Mouse (Mus musculus) neutrophil, adult 5-6 weeks (primary cell): ENCODE results near the gene Nt5dc2. TPM values are rescaled to one million over a fixed set of nuclear protein-coding genes. Genes with fewer than 3 reads are reported as not detected.

Experiments used
- ATAC-seq: fragments of 151-379, 151-347 bp; 2 replicates; pipeline ENCODE4 v1.8.0; 2017; ENCODE audit warnings: mild to moderate bottlenecking, moderate TSS enrichment; ENCODE audit not compliant: insufficient number of reproducible peaks, poor library complexity, low FRiP score, severe bottlenecking; ENCODE audit errors: extremely low read depth
- total RNA-seq: library from RNA; stranded (forward); fragments of 200-1000 nt; gene quantifications from 2 replicates; pipeline ENCODE4 v1.2.3, GENCODE M21; 2017

Nt5dc2 gene
- 5.2 and 5.5 TPM in 2 replicates for total RNA-seq

DNA sequence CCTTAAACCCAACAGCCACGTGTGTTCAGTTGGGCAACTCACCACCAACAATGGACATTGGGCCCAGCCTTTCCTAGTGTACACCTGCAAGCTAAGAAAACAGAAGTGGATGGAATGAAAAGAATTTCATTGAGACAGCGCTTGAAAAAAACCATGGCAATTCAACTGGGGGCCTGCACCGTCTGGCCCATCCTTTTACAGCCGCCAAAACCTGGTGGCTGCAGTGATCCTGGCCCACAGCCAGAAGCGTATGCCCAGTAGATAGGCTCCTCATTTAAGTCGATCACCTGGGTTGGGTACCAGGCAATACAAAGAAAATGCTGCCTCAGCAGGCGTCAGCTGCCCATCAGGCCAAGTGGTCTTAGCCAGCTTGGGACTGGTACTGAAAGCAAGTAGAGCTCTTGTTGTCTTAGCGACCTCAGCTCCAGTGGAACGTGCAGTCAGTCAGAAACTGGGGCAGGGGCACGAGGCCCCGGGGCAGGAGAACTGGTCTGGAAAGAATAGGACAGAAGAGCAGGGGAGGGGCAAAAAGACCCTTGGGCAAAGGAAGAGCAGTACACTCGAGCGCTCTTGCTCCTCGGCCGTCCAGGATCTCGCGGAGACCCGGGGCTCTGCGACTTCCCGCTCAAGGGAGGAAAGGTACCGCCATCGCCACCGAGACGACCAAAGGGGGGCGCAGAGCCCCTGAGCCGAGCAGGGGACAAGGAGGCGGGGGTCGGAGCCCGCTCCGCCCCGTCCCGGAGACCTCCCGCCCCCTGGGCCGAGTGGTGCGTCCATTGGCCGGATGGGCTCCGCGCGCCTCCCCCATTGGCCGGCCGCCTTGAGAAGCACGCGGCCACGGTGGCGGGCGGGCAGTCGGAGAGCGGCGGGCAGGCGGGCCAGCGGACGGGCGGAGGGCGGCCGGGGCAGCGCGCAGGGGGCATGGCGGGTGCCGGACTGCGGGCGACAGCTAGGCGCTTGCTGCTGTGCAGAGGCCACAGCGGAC, at the start of gene Nt5dc2:
Gene Nt5dc2, plus strand, starts transcription at position 818 of the 985 bp plus-strand sequence.
- ATAC-seq, result peak; percentile 33

DNA sequence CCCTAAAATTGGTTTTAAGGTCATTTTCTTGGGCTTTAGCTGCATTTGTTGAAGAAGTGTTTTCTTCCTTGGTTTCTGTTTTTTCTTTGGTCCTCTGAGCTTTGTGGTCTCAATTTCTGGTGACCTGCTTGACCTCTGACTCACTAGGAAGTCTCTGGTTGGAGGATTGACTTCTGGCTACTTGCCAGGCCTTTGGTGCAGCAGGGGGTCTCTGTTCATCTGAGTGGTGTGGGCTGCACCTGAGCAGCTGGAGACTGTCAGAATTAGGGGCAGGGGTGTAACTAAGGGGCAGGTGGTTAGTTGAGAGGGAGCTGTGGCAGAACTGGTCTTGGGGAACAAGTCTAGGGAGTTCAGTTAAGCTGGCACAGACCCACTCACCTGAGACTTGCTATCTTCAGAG, 49.7 kb upstream of the Nt5dc2 start:
- no peak for ATAC-seq

DNA sequence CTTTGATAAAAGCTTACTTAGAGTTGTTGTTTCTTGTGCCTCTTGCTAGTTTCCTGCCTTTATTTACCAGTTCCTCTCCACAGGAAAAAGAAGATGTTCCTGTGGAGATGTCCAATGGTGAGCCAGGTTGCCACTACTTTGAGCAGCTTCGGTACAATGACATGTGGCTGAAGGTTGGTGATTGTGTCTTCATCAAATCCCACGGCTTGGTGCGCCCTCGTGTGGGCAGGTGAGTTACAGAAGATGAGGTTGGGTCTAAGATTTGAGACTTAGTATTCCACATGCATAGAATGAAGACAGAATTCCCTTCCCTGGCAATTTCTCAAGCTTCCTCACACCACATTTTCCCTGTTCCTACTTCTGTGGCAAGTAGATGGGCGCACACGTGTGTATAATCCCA, 43.4 kb upstream of the Nt5dc2 start:
- no peak for ATAC-seq

DNA sequence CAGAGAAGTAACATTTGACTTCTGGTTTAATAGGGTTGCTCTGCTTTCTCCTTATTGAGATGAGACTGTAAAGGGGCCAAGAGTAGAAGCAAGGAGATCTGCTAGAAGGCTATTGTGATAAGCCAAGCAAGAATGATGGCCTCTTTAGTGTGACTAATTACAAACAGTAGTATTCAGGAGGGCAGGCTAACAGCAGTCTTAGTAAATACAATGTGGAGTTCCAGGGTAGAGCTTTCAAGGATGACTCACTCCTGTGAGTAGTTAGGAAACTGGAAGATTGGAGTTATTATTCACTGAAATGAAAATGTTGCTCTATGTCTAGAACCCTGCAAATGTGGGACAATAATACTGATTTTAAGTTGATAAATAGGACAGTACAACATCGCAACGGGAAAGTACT, 42.3 kb upstream of the Nt5dc2 start:
- no peak for ATAC-seq

GRCm38 (mm10) chr14:31089918-31090317, 40.9 kb upstream of the Nt5dc2 start:
- no peak for ATAC-seq

DNA sequence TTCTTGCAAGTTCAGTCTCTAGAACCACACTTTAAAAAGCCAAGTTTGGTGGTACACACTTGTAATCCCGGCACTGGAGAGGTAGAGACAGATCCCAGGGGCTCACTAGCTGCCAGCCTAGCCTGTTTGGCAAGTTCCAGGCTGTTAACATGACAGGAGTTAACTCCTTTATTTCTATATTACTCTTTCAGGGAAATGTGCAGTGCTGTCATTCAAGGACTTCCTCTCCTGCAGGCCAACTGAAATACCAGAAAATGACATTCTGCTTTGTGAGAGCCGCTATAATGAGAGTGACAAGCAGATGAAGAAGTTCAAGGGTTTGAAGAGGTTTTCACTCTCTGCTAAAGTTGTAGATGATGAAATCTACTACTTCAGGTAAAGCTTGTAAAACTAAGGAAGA, 25.7 kb upstream of the Nt5dc2 start:
- ATAC-seq, result no peak

- ATAC-seq, result no peak
Measured at GRCm38 (mm10) chr14:31110613-31111012, 20.2 kb upstream of the Nt5dc2 start.

DNA sequence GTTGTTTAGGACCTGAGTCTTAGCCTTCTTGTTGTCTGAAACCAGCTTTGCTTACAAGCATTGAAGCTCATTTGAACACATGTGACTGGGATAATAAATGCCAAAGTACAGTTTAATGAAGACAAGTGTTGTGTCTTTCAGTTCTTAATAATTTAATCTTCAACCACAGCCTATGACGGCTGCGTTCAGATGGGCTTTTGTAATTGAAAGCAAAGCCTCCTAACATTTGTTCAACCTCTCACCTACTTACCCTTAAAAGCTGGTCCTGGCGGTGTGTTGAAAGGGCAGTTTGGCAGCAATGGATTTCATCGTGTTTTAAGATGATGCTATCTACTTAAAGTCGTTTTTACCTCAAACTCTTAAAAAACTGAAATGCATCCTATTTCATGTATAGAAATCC, 18.7 kb upstream of the Nt5dc2 start:
- ATAC-seq, result no peak

DNA sequence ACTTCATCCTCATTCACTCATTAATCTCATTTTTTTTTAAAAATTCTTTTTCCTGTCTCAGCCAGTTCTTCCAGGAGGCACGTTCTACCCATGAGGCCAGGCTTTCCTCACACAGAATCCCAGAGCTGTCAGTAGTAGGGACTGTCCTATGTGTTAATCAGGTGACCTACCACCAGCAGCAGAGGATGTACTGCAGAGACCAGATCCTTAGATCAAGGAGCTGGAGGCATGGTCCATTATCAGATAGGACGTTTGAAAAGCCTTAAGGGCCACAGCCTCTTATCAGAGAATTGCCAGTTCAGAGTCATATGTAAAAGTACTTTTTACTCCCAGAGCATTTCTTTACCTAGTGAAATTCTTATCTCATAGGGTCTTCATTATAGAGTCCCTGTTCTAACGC, 16.8 kb upstream of the Nt5dc2 start:
- no peak for ATAC-seq

DNA sequence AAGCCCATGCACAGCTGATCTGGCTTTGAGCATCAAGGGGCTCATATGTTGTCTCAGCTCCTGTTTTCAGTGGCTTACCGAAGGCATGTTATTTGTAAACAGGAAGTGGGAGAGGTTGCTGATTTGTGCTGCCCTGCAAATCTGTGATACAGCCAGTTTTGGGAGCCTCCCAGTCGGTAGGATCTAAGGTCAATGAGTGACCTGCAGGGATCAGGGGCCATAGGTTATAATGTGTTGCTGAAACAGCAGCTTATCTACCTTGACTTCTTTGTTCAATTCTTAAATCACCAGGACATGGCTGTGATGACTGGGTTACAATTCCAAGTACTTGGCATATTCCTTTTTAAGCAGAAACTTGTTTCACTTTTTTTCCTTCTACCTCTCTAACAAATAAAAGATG, 15.3 kb upstream of the Nt5dc2 start:
- ATAC-seq, result no peak

- no peak for ATAC-seq
Measured at GRCm38 (mm10) chr14:31125106-31126075, 5.5 kb upstream of the Nt5dc2 start.

DNA sequence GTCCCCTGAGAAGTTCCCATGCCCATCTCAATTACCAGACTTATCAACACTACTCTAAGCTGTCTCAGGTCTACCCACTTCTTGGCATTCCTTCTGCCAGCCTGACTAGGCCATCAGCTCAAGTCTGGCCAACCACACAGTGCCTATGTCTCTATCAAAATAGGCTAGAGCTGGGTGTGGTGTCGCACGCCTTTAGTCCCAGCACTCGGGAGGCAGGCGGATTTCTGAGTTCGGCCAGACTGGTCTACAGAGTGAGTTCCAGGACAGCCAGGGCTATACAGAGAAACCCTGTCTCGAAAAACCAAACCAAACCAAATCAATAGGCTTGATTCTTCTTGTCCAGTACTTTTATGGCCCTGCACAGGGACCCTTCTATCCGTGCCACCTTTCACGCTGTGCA, 4.0 kb upstream of the Nt5dc2 start:
- ATAC-seq, result no peak

- no peak for ATAC-seq
Measured at GRCm38 (mm10) chr14:31128101-31128825, 2.6 kb upstream of the Nt5dc2 start.

DNA sequence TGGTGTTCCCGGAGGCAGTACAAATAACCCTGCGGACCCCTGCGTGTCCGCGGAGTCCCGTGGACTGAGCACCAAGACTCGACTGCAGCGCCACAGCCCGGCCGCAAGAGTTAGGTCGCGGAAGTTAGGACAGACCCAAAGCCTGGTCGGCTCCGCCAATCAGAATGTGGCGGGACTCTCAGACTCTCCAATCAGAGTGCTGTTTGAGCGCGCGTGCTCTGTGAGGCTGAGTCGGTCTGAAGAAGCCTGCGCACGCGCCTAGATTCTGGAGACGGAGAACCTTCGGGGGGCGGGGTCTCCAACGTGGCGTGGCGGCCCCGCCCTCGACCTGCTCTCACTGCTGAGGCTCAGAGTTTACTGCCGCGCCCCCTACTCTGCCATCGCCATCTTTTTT, 2.0 kb upstream of the Nt5dc2 start, which contains the start of gene Smim4:
Gene Smim4, minus strand, starts transcription at position 131 of the 394 bp plus-strand sequence.
- ATAC-seq, result peak; percentile 92

DNA sequence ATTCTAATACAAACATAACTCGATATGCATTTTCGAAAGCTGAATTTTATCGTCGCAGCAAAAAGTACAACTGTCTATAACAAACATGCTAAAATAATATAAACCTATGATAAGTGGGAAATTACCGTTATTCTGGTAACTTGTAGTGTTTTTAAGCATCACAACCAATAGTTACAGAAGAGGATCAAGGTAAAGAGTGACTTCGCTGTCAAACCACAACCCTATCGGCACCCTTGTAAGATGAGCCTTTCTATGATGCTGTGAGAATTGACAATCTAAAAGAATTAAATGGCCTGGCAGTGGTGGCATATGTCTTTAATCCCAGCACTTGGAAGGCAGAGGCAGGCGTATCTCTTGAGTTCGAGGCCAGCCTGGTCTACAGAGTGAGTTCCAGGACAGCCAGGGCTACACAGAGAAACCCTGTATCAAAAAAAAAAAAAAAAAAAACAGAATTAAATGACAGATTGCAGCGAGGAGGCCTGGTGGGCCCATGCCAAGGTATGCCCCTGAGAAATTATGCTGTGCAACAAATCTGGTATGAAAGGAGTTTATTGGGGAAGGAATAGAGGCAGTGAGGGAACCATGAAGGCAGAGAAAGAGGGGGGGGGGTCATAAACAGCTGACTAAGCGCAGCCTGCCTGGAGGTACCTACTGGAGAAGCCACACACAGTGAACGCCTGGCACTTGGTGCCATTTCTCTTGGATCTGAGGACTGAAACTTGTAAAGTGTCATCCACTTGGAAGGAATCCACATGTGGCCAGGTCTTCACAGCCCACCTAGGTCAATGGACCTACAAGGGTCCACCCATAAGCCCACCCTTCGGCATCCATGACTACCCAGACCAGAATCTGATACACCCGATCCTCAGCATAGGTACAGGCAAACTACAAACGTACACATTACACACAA, 1.3 kb upstream of the Nt5dc2 start:
- no peak for ATAC-seq

- no peak for ATAC-seq
Measured at GRCm38 (mm10) chr14:31131272-31131821, 494 bp downstream of the Nt5dc2 start.

DNA sequence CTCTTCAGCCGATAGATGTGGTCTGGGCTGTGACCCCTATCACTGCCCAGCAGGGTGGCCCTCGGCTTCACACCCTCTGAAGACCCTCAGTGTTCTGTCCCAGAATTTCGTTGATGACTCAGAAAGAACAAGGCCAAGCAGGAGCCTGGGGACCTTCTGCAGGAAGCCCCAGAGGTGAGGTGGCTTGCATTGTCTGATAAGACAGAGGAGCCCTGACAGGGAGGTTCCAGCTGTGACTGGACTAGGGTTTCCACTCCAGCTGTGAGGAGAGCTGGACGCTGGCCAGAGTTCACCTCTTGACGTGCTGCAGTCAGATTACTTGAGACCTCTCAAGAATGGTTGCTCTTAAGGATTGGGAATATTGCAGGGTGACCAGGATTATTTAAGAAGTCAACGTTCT, 1.2 kb downstream of the Nt5dc2 start:
- no peak for ATAC-seq
